Mouse (Mus musculus): ENCODE results near the gene Intu.

DNA sequence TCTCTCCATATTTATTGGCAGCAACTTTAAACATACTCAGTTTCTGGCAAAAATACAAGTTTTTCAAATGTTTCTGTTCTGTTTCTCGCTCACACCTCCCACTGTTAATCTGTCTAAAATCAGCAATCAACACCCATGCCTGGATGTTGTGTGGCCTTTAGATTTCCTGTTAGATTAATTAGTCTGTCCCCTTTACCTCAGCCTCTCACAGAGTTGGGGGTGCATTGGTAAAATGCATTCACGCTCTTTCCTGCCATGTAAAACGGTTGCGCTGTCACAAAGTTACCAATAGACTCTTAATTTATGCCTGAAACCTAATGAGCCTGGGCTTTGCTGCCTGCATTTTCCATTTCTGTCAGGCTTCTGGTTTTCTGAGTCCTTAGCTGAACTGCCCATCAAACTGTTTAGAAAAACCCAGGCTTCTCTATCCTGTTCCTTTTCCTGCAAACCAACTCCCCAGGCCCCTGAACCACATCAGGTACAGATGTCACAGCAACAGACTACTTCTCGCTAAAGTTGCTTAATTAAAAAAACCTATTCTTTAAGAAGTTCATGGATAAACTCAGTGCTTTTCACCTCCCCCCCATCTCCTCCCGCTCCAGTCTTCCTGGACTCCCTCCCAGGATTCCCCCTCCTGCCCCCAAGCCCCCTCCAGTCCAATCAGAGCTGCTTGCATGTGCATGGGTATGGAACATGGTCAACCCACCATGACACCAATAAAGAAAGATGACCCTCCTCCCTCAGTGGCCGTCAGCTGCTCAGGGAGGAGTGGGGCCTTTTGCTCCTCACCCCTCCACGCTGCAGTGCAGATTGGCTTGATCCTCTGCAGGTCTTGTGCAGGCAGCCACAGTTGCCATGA, 136.0 kb downstream of the Intu start:
- TF ChIP-seq POLR2A (IDR thresholded peaks at IDR 0.05; ENCODE audit: borderline replicate concordance, control insufficient read depth, low read depth, low read length) (no peak), CTCF (IDR thresholded peaks at IDR 0.05; ENCODE audit: control insufficient read depth, insufficient read depth, low read length) (no peak)

Data from bone marrow, adult 2 months (tissue).